Mouse (Mus musculus) CD4-positive, CD25-positive, alpha-beta regulatory T cell, adult 2 months (primary cell): Measurements from ENCODE around the gene Vkorc1.
"Not testable (repeated sequence)": the region's sequence is repeated elsewhere in the genome, so short reads cannot be mapped to it uniquely, and the experiment has no call there.

Experiments
- DNase-seq: peaks from one replicate; pipeline ENCODE4 v3.0.0-alpha.2; 2012; ENCODE audit warnings: low read depth, low spot score

Gene Vkorc1

DNA sequence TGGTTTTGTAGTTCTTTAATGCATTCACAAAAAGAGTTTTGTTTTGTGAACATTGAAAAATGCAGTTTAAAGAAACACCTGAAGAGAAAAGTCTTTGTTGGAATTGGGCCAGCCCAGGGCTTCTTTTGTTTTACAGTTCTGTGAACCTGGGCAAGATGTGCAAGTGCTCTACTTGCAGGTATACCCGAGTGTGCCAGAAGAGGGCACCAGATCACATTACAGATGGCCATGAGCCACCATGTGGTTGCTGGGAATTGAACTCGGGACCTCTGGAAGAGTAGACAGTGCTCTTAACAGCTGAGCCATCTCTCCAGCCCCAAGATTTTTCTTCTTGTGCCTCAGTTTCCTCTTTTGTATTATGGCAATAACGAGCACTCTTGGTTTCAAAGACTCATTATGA is 22.8 kb upstream of the Vkorc1 start:
- DNase-seq, result peak; percentile 85

GRCm38 (mm10) chr7:127915293-127915692 is 19.9 kb upstream of the Vkorc1 start:
- DNase-seq, result peak; percentile 40

DNA sequence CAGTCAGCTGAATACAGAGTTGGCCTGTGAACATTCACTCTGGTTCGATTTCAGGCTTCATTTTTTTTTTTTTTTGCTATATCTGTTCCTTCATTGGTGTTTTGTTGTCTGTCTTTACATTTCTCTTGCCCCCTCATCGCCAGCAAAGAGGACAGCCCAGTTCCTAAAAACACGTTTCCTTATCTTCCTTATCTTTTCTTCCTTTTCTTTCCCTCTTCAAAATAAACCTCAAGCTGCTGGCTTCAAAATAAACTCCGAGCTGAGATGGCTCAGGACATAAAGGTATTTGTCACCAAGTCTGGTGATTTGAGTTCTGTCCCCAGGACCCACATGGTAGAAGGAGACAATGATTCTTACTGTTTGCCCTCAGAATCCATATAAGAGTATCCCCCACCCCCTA is 17.5 kb upstream of the Vkorc1 start:
- no peak for DNase-seq

GRCm38 (mm10) chr7:127912190-127912871 is 16.9 kb upstream of the Vkorc1 start, which contains the start of gene Kat8:
TSS of gene Kat8 (plus strand) at chr7:127912516.
- peak; percentile 94 for DNase-seq

DNA sequence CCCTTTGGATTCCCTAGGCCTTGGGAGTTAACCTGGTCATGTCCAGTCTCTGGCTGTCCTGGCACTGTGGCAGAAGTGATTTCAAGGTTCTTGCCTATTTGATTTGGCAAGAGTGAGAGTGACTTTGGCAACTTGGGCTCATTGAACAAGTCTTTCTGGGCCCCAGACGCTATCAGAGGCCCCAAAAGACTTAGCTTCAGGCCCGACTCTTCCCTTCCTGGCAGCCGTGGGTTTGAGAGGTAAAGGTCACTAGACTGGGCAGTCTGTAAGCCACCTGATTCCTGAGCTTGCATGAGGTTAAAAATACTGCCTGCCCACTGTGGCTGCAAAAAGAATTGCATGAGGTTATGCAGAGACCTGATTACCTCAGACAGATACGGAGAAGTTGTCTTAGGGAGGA is 13.2 kb upstream of the Vkorc1 start:
- DNase-seq, result no peak

- DNase-seq, result no peak
These were observed 12.5 kb upstream of the Vkorc1 start for GRCm38 (mm10) chr7:127907939-127908338.

DNA sequence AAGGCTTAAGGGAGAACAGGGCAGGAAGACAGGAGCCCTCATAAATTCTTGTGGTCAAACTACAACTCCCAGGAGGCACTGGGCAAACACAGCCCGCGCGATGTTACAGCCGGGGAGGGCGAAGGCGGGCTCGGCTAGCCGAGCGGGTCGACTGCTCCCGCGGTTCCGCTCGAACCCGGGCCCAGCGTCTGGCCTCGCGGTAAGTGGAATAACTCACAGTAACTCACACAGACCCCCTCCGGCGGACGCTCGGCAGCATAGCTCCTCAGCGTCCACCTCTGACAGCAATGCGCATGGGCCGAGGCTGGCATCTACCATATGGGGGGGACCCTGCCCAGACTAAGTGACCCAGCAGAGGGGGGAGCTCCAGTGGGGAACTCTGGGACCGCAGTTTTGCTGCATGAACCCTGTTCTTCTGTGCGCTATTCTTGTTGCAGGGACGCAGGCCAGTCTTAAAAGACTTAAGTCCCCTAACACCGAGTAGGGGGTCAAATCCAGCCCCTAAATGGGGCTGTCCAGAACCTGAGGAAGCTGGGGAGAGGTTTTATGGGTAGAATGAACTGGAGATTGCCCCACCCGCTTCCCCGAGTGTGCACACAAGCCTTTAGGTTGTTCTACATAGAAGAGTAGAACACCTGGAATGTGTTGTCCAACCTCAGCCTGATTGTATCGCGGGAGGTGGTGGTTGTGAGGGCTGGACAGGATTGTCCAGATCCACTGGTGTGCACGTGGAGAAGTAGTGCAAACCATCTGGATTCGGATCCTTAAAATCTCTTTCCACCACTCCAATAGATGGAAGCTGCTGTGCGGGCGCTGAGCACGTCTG is 8.8 kb upstream of the Vkorc1 start, which contains the start of gene Bckdk:
Gene Bckdk, plus strand, starts transcription at position 112 of the 826 bp plus-strand sequence.
- peak; percentile 76 for DNase-seq

DNA sequence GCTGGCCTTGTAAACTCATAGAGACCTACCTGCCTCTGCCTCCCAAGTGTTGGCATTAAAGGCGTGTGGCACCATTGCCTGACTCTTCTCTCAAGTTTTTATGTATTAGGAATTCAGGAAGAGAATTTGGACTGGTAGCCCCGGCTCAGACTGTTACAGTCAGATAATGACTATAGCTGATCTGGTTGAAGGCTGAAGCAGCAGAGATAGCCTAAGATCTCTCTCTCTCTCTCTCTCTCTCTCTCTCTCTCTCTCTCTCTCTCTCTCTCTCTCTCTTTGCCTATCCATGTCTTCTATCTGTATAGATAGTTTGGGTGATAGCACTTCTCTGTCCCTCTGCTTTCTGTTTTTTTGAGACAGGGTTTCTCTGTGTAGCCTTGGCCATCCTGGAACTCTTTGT is 6.4 kb upstream of the Vkorc1 start:
- DNase-seq, result no peak

- no peak for DNase-seq
These were observed 4.6 kb upstream of the Vkorc1 start for GRCm38 (mm10) chr7:127899997-127900396.

- DNase-seq, result peak; percentile 52
These were observed 3.0 kb upstream of the Vkorc1 start for GRCm38 (mm10) chr7:127898179-127898956.

- no peak for DNase-seq
These were observed 2.1 kb upstream of the Vkorc1 start for GRCm38 (mm10) chr7:127897542-127897941.

- peak; percentile 84 for DNase-seq
These were observed 967 bp upstream of the Vkorc1 start for GRCm38 (mm10) chr7:127896384-127896783.

DNA sequence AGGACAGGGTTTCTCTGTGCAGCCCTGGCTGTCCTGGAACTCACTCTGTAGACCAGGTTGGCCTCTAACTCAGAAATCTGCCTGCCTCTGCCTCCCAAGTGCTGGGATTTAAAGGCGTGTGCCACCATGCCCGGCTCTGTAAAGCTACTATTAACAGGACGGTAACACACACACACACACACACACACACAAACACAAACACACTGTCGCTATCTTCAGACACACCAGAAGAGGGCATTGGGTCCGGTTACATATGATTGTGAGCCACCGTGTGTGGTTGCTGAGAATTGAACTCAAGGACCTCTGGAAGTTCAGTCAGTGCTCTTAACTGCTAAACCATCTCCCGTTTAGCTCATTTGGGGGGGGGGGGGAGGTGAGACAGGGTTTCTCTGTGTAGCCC is 474 bp upstream of the Vkorc1 start:
- not testable (repeated sequence) for DNase-seq

GRCm38 (mm10) chr7:127894480-127894879 is 937 bp downstream of the Vkorc1 start:
- no peak for DNase-seq

DNA sequence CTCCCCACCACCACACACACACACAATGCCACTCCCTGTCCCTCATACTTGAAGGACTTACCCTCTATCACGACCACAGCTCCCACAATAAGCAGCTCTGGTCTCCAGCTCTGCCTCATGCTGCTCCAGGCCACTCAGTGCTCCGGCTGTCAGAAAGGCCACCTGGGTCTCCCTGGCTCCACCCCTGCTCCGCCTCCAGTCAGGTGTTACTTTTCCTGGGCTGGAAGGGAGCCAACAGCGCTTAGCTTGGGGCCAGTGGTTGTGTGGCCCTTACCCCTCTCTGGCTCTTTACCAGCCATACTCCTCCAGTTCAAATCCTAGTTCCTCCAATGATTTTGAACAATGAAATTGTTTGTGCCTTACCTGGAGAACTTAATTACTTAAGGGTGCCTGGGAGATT is 4.6 kb downstream of the Vkorc1 start, which contains the start of gene Prss53:
Gene Prss53, minus strand, starts transcription at position 173 of the 400 bp plus-strand sequence.
- no peak for DNase-seq

GRCm38 (mm10) chr7:127888821-127889220 is 6.6 kb downstream of the Vkorc1 start:
- no peak for DNase-seq

DNA sequence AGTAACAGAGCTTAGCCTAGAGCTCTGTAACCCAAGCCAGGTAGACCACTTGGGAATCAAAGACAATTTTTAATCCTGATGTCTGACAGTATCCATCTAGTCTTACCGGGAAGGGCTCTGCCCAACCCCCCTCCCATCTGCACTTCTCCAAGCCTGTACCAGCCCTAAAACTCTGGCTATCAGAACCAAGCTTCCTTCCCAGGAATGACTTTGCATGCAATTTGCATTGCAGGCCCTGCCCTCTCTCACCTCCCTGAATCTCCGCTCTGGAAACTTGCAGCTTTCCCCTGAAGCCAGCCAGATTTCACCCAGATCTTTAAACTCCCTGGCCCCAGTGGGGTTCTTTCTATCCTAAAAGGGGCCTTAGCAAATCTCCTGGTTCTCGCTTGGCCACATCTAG is 7.6 kb downstream of the Vkorc1 start:
- DNase-seq, result no peak

DNA sequence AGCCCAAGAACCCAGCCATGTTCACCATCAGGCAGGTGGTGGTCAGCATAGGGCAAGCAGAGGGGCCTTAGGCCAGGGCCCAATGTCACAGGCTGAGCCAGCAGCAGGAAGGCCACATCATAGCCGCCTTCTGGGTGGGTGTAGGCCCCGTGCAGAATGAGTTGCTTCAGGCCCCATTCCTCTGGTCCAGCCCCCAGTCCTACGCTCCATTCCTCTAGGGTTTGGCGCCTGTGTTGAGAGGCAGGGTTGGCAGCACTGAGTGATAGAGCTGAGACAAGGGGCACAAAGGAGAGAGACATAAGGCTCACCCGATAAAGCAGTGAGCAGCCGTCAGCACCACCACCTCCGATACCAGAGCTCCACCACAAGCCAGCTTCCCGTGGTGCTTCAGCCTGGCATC is 8.2 kb downstream of the Vkorc1 start:
- no peak for DNase-seq

DNA sequence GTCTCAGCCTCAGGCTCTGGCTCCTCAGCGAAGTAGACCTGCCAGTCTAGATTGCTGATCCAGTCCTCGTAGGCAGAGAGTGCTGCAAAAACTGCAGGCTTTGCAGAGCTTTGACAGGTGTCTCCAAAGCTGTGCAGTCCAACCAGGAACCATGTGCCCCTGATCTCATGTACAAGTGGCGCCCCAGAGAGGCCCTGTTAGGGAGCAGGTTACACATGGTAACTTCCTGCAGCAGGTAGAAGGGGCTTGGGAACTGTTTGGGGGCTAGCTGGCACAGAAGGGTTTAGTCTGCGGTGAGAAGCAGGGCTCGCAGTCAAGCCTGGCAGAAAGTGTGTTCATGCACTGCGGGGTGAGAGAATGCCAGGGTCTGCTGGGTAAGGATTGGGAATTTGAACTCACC is 8.9 kb downstream of the Vkorc1 start:
- DNase-seq, result no peak

- DNase-seq, result no peak
These were observed 9.5 kb downstream of the Vkorc1 start for GRCm38 (mm10) chr7:127885951-127886350.

- DNase-seq, result no peak
These were observed 15.0 kb downstream of the Vkorc1 start for GRCm38 (mm10) chr7:127880431-127880830.

GRCm38 (mm10) chr7:127879301-127879700 is 16.1 kb downstream of the Vkorc1 start:
- DNase-seq, result no peak
